Mouse (Mus musculus) midbrain, postnatal 0 days (tissue): Measurements from ENCODE around the gene Mrtfb. TPM values are rescaled to one million over a fixed set of nuclear protein-coding genes. Genes with fewer than 3 reads are reported as not detected.

Experiments
- ATAC-seq: fragments of 200-750 bp; cut with Nextera tagmentation; 2 replicates; pipeline ENCODE4 v1.8.0; 2017; ENCODE audit warnings: moderate number of reproducible peaks, mild to moderate bottlenecking, moderate TSS enrichment, moderate library complexity; ENCODE audit not compliant: low FRiP score
- DNase-seq: peaks from one replicate; pipeline ENCODE4 v3.0.0-alpha.2; 2015; ENCODE audit warnings: low spot score
- H3K27ac ChIP-seq: fragments of 300-500 bp; sonication (generic); 2 replicates; pipeline ENCODE4 v1.5.1; 2014; ENCODE audit warnings: low read depth, mild to moderate bottlenecking, low read length, mixed read lengths
- H3K27me3 ChIP-seq: fragments of 300-500 bp; sonication (generic); 2 replicates; pipeline ENCODE4 v1.6.1; 2014; ENCODE audit warnings: low read length, control low read depth, mixed read lengths; ENCODE audit not compliant: insufficient read depth
- H3K36me3 ChIP-seq: fragments of 300-500 bp; sonication (generic); 2 replicates; pipeline ENCODE4 v1.6.1; 2014; ENCODE audit warnings: low read length, control low read depth, mixed read lengths; ENCODE audit not compliant: insufficient read depth
- H3K4me1 ChIP-seq: fragments of 300-500 bp; sonication (generic); 2 replicates; pipeline ENCODE4 v1.6.1; 2014; ENCODE audit warnings: mild to moderate bottlenecking, control low read depth, antibody characterized with exemption, low read length, mixed read lengths; ENCODE audit not compliant: insufficient read depth
- H3K4me2 ChIP-seq: fragments of 300-500 bp; sonication (generic); 2 replicates; pipeline ENCODE4 v1.6.1; 2014; ENCODE audit warnings: low read depth, mild to moderate bottlenecking, low read length, mixed read lengths; ENCODE audit not compliant: poor library complexity, severe bottlenecking
- H3K4me3 ChIP-seq: fragments of 300-500 bp; sonication (generic); 2 replicates; pipeline ENCODE4 v1.5.1; 2014; ENCODE audit warnings: low read depth, mild to moderate bottlenecking, low read length, moderate library complexity
- H3K9ac ChIP-seq: fragments of 300-500 bp; sonication (generic); replicated peaks from 2 replicates; pipeline ENCODE4 v1.6.1; 2014; ENCODE audit warnings: mild to moderate bottlenecking, low read length, moderate library complexity, mixed read lengths; ENCODE audit not compliant: poor library complexity, severe bottlenecking
- H3K9me3 ChIP-seq: fragments of 300-500 bp; sonication (generic); 2 replicates; pipeline ENCODE4 v1.6.1; 2016; ENCODE audit warnings: low read length, control low read depth
- CTCF ChIP-seq: IDR thresholded peaks from 2 replicates; pipeline ENCODE4 v1.5.1; 2016; ENCODE audit warnings: antibody characterized with exemption, mild to moderate bottlenecking
- WGBS: fragments of 180-500 bp; shearing (Covaris S2); extraction: QIAGEN DNeasy Blood & Tissue Kit; methylation state at CpG from one replicate; pipeline ENCODE4 v1.1.7; 2014; 5-methylcytosine and 5-hydroxymethylcytosine counted together
- polyA plus RNA-seq: library from polyadenylated mRNA; unstranded; fragments of >200 nt; fragmentation: Nextera tagmentation; extraction: Ambion mirVana; gene quantifications from 2 replicates; pipeline ENCODE4 v1.2.1, GENCODE M21; 2015
- total RNA-seq: library from RNA; depleted of rRNA; stranded (reverse); fragments of >200 nt; gene quantifications from 2 replicates; pipeline ENCODE4 v1.2.3, GENCODE M21; 2014

The Mrtfb gene
- total and polyA plus RNA-seq, 2 experiments from 2014 or later: 13.8 to 24.1 TPM

DNA sequence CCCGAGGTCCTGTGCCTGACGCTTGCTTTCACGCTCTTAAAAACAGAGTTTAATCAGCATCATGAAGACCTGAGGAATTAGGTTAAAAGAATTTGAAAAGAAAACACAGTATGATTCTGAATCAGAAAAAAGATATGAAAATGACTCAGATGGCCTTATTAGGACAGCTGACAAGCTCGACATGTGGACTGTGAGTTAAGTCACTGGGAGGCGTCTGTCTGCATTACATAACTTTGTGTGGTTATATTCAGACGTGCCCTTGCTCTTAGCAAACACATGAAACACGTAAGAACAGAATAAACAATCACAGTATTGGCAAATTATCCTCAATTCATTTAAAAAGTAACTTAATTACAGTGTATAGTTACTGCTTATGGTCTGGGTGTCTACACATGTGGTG is 16.0 kb upstream of the Mrtfb start:
- WGBS: 75% methylated on average over 7 of the region's 7 CpGs
- Histone ChIP-seq H3K9ac (no peak overlapping the region), H3K27me3 (no peaks in the 10 kb centered on the region), H3K27ac (no peak overlapping the region), H3K4me2 (no peak overlapping the region), H3K9me3 (no peaks in the 10 kb centered on the region), H3K4me1 (no peaks in the 10 kb centered on the region), H3K4me3 (no peak overlapping the region), H3K36me3 (no peaks in the 10 kb centered on the region)
- ATAC-seq: no peak
- DNase-seq: no peak
- no peak for TF ChIP-seq CTCF

GRCm38 (mm10) chr16:13245658-13246057 is 10.6 kb upstream of the Mrtfb start:
- no peaks in the 10 kb centered on the region for H3K4me1 ChIP-seq
- TF ChIP-seq CTCF: no peak
- H3K4me2 ChIP-seq: no peak overlapping the region
- no peaks in the 10 kb centered on the region for H3K9me3 ChIP-seq
- ATAC-seq (no peak), DNase-seq (no peak)
- H3K9ac ChIP-seq: no peak overlapping the region
- H3K4me3 ChIP-seq: no peak overlapping the region
- 67% methylated on average over 4 of the region's 4 CpGs for WGBS
- no peaks in the 10 kb centered on the region for H3K27me3 ChIP-seq
- H3K27ac ChIP-seq: no peak overlapping the region
- no peaks in the 10 kb centered on the region for H3K36me3 ChIP-seq

DNA sequence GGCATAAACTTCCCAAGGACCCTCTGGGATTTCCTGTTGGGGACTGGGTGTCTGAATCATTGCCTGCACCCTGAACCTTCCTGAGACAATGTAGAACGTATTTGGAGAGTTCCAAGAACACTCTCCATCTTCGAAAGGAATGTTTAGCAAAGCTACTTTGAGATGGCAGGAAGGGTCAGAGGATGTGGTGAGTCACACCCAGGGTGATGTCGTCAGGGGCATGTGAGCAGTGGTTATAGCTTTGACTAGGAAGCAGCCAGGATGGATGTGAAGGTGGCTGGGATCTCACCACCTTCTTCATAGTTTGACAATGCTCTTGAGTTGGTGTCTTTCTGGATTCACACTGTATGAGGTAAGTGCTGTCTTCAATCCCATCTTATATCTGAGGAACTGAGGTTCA is 9.4 kb upstream of the Mrtfb start:
- H3K27me3 ChIP-seq: no peaks in the 10 kb centered on the region
- DNase-seq: no peak
- TF ChIP-seq CTCF: no peak
- no peak overlapping the region for H3K4me3 ChIP-seq
- 79% methylated on average over 3 of the region's 3 CpGs for WGBS
- H3K4me2 ChIP-seq: no peak overlapping the region
- H3K36me3 ChIP-seq: no peaks in the 10 kb centered on the region
- H3K9ac ChIP-seq: no peak overlapping the region
- H3K9me3 ChIP-seq: no peaks in the 10 kb centered on the region
- H3K27ac ChIP-seq: no peak overlapping the region
- no peak for ATAC-seq
- no peaks in the 10 kb centered on the region for H3K4me1 ChIP-seq

GRCm38 (mm10) chr16:13250061-13250460 is 6.2 kb upstream of the Mrtfb start:
- TF ChIP-seq CTCF: no peak
- Histone ChIP-seq H3K4me3 (no peak overlapping the region), H3K4me1 (no peaks in the 10 kb centered on the region), H3K9ac (no peak overlapping the region), H3K9me3 (no peaks in the 10 kb centered on the region), H3K4me2 (no peak overlapping the region), H3K27ac (no peak overlapping the region), H3K36me3 (no peaks in the 10 kb centered on the region), H3K27me3 (no peaks in the 10 kb centered on the region)
- 77% methylated on average over 5 of the region's 5 CpGs for WGBS
- ATAC-seq (no peak), DNase-seq (no peak)

DNA sequence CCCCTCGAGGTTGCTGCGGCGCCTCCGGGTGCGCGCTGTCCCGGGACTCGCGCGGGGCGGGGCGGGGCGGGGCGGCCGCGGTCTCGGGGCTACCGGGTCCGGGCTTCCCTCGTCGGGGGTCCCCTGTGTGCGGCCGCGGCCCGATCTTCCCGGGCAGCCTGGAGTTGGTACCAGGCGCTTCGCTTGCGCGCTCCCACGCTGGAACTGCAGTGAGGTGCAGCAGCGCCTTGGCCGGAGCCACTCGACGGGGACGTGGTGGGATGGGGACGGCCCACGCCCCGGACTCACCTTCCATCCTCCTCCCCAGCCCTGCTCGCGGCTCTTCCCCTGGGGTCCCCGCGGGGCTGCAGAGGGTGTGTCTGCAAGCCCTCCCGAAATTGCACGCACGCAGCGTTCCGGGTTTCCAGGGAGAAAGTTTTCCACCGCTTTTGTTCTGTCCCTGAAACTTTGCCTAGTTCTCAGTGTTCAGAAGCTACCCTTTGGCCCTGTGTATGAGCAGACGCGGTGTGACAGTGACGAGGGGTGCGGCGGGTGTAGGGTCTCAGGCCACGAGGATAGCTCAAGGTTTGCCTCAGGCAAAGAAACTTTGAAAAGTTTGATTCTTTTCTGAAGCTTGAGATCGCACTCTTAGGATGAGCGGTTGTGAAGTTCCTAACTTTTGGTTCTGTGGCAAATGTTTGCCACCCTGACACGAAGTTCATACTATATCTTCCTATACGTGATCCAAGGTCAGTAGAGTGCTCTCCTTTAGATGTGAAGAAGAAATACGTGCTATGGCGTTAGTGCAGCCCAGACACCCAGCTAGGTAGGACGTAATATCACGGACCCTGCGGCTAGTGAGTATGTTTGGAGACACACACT is 616 bp downstream of the Mrtfb start:
- ATAC-seq: peak; percentile 66
- no peaks in the 10 kb centered on the region; the same call in 1 of the 2 replicates for H3K4me1 ChIP-seq
- DNase-seq: peak; percentile 5
- peak overlapping the region; percentile 92 for H3K27ac ChIP-seq
- peak overlapping the region; percentile 81 for H3K9ac ChIP-seq
- no peak for TF ChIP-seq CTCF
- H3K27me3 ChIP-seq: no peaks in the 10 kb centered on the region
- no peaks in the 10 kb centered on the region for H3K9me3 ChIP-seq
- WGBS: 9% methylated on average over 35 of the region's 64 CpGs
- H3K4me2 ChIP-seq: peak overlapping the region; percentile 90
- peak overlapping the region; percentile 83 for H3K4me3 ChIP-seq
- no peaks in the 10 kb centered on the region for H3K36me3 ChIP-seq

DNA sequence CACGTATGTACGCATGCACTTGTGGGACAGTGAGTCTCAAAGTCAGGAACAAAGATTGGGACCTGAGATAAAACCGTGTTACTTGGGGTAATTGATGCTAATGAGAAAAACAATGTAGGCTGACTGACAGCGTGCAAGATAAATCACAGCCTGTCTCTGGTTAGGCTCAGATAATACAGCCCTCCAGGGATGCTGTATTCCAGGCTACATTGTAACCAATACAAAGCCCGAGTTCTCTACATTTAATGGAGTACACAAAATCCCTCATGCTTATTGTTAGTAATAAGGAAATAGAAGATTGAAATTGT is 1.2 kb downstream of the Mrtfb start:
- ATAC-seq (no peak), DNase-seq (no peak)
- H3K27me3 ChIP-seq: no peaks in the 10 kb centered on the region
- H3K27ac ChIP-seq: no peak overlapping the region
- H3K9ac ChIP-seq: no peak overlapping the region
- peak overlapping the region; percentile 90 for H3K4me2 ChIP-seq
- no peaks in the 10 kb centered on the region for H3K9me3 ChIP-seq
- WGBS: 32% methylated on average over 5 of the region's 5 CpGs
- no peaks in the 10 kb centered on the region; the same call in 1 of the 2 replicates for H3K4me1 ChIP-seq
- no peak for TF ChIP-seq CTCF
- no peaks in the 10 kb centered on the region for H3K36me3 ChIP-seq
- peak overlapping the region; percentile 83 for H3K4me3 ChIP-seq
